Mouse (Mus musculus) gastrocnemius, adult 18-20 months (tissue): Measurements from ENCODE around the gene Fam84a. TPM values are rescaled to one million over a fixed set of nuclear protein-coding genes. Genes with fewer than 3 reads are reported as not detected.

Experiments
- DNase-seq: peaks from one replicate; pipeline ENCODE4 v3.0.0; 2021; ENCODE audit warnings: low spot score
- long read RNA-seq, 2 experiments: library from polyadenylated mRNA; stranded (forward); transcript quantifications; one replicate each; pipeline ENCODE4 v2.0.0; 2021
- total RNA-seq, 2 experiments: library from RNA; stranded (reverse); gene quantifications; 2 replicates each; pipeline ENCODE4 v1.2.3; 2021

Gene Fam84a
- under 1 TPM; 0.05 to 0.07 TPM for total RNA-seq
- long read RNA-seq, experiment 1: 0 reads
- long read RNA-seq, experiment 2: 0 reads

DNA sequence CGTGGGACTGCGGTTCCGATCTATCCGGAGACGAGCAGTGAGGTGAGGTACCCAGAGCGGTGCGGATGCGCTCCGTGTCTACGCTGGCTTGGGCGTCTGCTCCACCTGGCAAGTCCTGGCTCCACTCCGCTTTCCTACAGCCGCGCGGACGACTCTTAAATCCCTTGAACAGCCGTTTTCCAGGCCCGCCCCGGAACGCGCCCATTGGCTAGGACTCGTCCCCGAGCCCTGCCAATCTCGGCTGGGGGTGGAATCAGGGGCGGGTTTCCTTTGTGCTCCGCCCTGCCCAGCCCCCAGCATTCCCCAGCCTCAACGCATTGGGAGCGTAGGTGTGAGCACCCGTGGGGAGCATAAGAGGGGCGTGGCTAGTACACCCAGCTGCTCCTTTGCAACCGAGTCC is at the start of gene Fam84a:
Gene Fam84a (minus strand): TSS at position 134 of the 400 bp plus-strand sequence.
- DNase-seq: peak; percentile 18

DNA sequence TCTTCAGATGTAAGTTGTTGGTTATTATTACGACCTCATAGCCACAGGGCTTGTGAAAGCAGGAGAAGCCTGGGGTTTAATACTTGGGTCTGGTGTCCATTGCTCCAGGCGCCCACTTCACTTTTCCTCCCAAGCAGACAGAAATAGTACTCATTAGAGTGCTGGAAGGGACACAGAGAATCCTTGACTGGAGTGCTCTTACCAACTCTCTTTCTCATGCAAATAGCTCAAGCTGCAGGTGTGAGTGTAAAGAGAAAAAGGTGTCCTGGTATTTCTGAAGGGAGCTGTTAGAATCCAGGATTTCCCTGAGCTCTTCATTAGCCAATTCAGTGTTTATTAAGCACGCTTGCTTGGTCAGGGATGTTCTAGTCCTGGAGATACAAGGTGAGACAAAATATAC is 43.6 kb upstream of the Fam84a start:
- no peak for DNase-seq

GRCm38 (mm10) chr12:14186689-14187195 is 34.9 kb upstream of the Fam84a start:
- DNase-seq: no peak

- DNase-seq: no peak
Observed at GRCm38 (mm10) chr12:14165713-14166112, 13.9 kb upstream of the Fam84a start.

DNA sequence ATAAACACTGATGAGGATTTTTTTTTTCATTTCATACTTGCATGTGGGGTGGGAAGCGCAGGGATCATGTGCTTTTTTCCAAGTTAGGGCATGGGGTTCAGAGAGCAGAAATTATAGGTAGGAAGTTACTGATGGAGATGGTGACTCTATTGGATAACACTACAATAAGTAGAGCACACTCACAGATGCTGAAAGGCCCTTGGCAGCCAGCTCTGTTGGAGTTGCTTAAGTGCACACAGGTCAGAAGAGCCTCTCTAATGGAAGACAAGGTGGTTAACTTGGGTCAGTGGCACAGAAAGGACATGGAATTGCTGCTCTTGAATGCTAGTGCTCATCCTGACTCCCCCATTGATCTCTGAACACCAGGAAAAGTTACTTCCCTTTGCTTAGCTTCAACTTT is 13.1 kb upstream of the Fam84a start:
- no peak for DNase-seq

- no peak for DNase-seq
Observed at GRCm38 (mm10) chr12:14152426-14152825, 572 bp upstream of the Fam84a start.

DNA sequence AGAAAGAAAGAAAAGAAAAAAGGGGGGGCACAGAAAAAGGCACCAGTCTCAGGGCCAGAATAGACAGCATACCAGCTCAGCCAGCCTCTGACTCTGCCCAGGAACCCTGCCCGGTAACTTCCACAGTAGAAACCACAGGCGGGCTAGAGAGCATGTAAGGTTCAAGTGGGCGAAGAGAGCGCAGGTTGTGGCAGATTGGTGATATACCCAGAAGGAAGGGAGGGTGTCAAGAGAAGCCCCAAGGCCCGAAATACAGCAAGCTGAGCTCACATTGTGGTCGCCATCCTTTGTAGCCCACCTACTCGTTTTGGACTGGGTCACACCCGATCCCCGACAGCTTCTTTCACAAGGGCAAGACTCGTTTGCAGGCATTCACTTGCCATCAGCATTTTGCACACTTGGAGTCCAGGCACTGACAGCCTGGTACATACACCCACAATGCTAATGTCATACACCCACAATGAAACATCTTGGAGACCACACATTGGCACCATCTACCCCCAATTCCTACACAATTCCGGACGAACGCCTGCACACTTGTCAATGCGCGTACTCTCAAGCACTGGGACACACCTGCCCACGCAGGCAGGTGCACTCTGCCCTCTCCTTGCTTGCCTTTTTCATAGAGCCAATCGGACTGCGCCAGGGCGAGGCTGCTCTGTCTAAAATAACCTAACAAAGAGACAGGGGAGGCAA is 770 bp downstream of the Fam84a start:
- no peak for DNase-seq

- DNase-seq: no peak
Observed at GRCm38 (mm10) chr12:14150568-14150909, 1.3 kb downstream of the Fam84a start.

GRCm38 (mm10) chr12:14149843-14150567 is 1.8 kb downstream of the Fam84a start:
- peak; percentile 6 for DNase-seq

GRCm38 (mm10) chr12:14149022-14149842 is 2.6 kb downstream of the Fam84a start:
- no peak for DNase-seq

GRCm38 (mm10) chr12:14137046-14137445 is 14.8 kb downstream of the Fam84a start:
- no peak for DNase-seq

- DNase-seq: no peak
Observed at GRCm38 (mm10) chr12:14114730-14115129, 37.1 kb downstream of the Fam84a start.

GRCm38 (mm10) chr12:14096944-14097343 is 54.9 kb downstream of the Fam84a start:
- DNase-seq: no peak
